Mouse (Mus musculus) hindbrain, embryonic 10.5 days (tissue): ENCODE data around the gene Trip11. TPM values are rescaled to one million over a fixed set of nuclear protein-coding genes. Genes with fewer than 3 reads are reported as not detected.

Experiments used
- DNase-seq: peaks from one replicate; pipeline ENCODE4 v3.0.0-alpha.2; 2017; ENCODE audit warnings: low spot score
- H3K27ac ChIP-seq: fragments of 300-500 bp; sonication (generic); 2 replicates; pipeline ENCODE4 v1.5.1; 2016; ENCODE audit warnings: mild to moderate bottlenecking, moderate library complexity
- H3K27me3 ChIP-seq: fragments of 300-500 bp; sonication (generic); 2 replicates; pipeline ENCODE4 v1.6.1; 2016; ENCODE audit warnings: mild to moderate bottlenecking; ENCODE audit not compliant: poor library complexity, insufficient read depth, severe bottlenecking
- H3K36me3 ChIP-seq: fragments of 300-500 bp; sonication (generic); 2 replicates; pipeline ENCODE4 v1.6.1; 2016; ENCODE audit warnings: mild to moderate bottlenecking, moderate library complexity
- H3K4me1 ChIP-seq: fragments of 300-500 bp; sonication (generic); replicated peaks from 2 replicates; pipeline ENCODE4 v1.6.1; 2016; ENCODE audit warnings: mild to moderate bottlenecking
- H3K4me3 ChIP-seq: fragments of 300-500 bp; sonication (generic); 2 replicates; pipeline ENCODE4 v1.5.1; 2016; ENCODE audit warnings: mild to moderate bottlenecking, moderate library complexity
- H3K9me3 ChIP-seq: fragments of 300-500 bp; sonication (generic); 2 replicates; pipeline ENCODE4 v1.6.1; 2016; ENCODE audit warnings: mild to moderate bottlenecking, moderate library complexity
- WGBS: fragments of 180-500 bp; shearing (Covaris S2); methylation state at CpG from one replicate; pipeline ENCODE4 v1.1.7; 2016; 5-methylcytosine and 5-hydroxymethylcytosine counted together
- polyA plus RNA-seq: library from polyadenylated mRNA; unstranded; fragments of >200 nt; fragmentation: Nextera tagmentation; extraction: Ambion mirVana; gene quantifications from 2 replicates; pipeline ENCODE4 v1.2.1, GENCODE M21; 2016

Trip11 gene
- polyA plus RNA-seq, 1 experiment from 2014 or later: 16.4 TPM

- H3K9me3 ChIP-seq: no peaks in the 10 kb centered on the region
- H3K27ac ChIP-seq: no peak overlapping the region
- no peaks in the 10 kb centered on the region; the same call in 1 of the 2 replicates for H3K4me1 ChIP-seq
- H3K4me3 ChIP-seq: no peak overlapping the region
- H3K27me3 ChIP-seq: no peaks in the 10 kb centered on the region
- no peak for DNase-seq
- peaks cover 44% of the 10 kb centered on the region for H3K36me3 ChIP-seq
- WGBS: 91% methylated on average over 8 of the region's 8 CpGs
Measured at GRCm38 (mm10) chr12:101833776-101834175, 79.3 kb downstream of the Trip11 start.

- Histone ChIP-seq H3K4me1 (no peaks in the 10 kb centered on the region; the same call in 1 of the 2 replicates), H3K36me3 (peaks cover 37% of the 10 kb centered on the region), H3K27ac (no peak overlapping the region), H3K9me3 (no peaks in the 10 kb centered on the region), H3K27me3 (no peaks in the 10 kb centered on the region), H3K4me3 (no peak overlapping the region)
- 95% methylated on average over 6 of the region's 6 CpGs for WGBS
- no peak for DNase-seq
Measured at GRCm38 (mm10) chr12:101833115-101833506, 80.0 kb downstream of the Trip11 start.

- Histone ChIP-seq H3K4me3 (no peak overlapping the region), H3K9me3 (no peaks in the 10 kb centered on the region), H3K27ac (no peak overlapping the region), H3K36me3 (peaks cover 31% of the 10 kb centered on the region), H3K27me3 (no peaks in the 10 kb centered on the region), H3K4me1 (no peaks in the 10 kb centered on the region; the same call in 1 of the 2 replicates)
- DNase-seq: no peak
- 88% methylated on average over 7 of the region's 7 CpGs for WGBS
Measured at GRCm38 (mm10) chr12:101832179-101833114, 80.6 kb downstream of the Trip11 start.

- 74% methylated on average over 4 of the region's 4 CpGs for WGBS
- H3K9me3 ChIP-seq: no peaks in the 10 kb centered on the region
Measured at GRCm38 (mm10) chr12:101831221-101831620, 81.8 kb downstream of the Trip11 start.

GRCm38 (mm10) chr12:101823161-101823560, 89.9 kb downstream of the Trip11 start:
- WGBS: 88% methylated on average over 4 of the region's 4 CpGs
- no peak for DNase-seq
- peaks cover 15% of the 10 kb centered on the region for H3K4me1 ChIP-seq
- no peak overlapping the region for H3K4me3 ChIP-seq
- peaks cover 25% of the 10 kb centered on the region for H3K27me3 ChIP-seq
- H3K9me3 ChIP-seq: no peaks in the 10 kb centered on the region
- H3K36me3 ChIP-seq: no peaks in the 10 kb centered on the region
- no peak overlapping the region for H3K27ac ChIP-seq

More at GRCm38 (mm10) chr12:101831221-101831620, 81.8 kb downstream of the Trip11 start:
- no peaks in the 10 kb centered on the region for H3K27me3 ChIP-seq
- no peaks in the 10 kb centered on the region; the same call in 1 of the 2 replicates for H3K4me1 ChIP-seq
- peaks cover 19% of the 10 kb centered on the region for H3K36me3 ChIP-seq
- H3K4me3 ChIP-seq: no peak overlapping the region
- DNase-seq: no peak
- peak overlapping the region; percentile 16; the same call in 1 of the 2 replicates for H3K27ac ChIP-seq

GRCm38 (mm10) chr12:101821596-101821995, 91.5 kb downstream of the Trip11 start:
- Histone ChIP-seq H3K4me1 (peaks cover 15% of the 10 kb centered on the region), H3K9me3 (no peaks in the 10 kb centered on the region), H3K4me3 (no peak overlapping the region), H3K27me3 (peaks cover 39% of the 10 kb centered on the region), H3K36me3 (no peaks in the 10 kb centered on the region), H3K27ac (no peak overlapping the region)
- no peak for DNase-seq
- WGBS: 38% methylated on average over 3 of the region's 3 CpGs

GRCm38 (mm10) chr12:101819570-101819969, 93.5 kb downstream of the Trip11 start:
- no peaks in the 10 kb centered on the region for H3K36me3 ChIP-seq
- H3K4me3 ChIP-seq: peak overlapping the region; percentile 63
- DNase-seq: no peak
- peaks cover 15% of the 10 kb centered on the region for H3K4me1 ChIP-seq
- H3K27ac ChIP-seq: no peak overlapping the region; the same call in 1 of the 2 replicates
- WGBS: 45% methylated on average over 9 of the region's 9 CpGs
- no peaks in the 10 kb centered on the region for H3K9me3 ChIP-seq
- H3K27me3 ChIP-seq: peaks cover 41% of the 10 kb centered on the region

- peak; percentile 60 for DNase-seq
- Histone ChIP-seq H3K27ac (peak within 1 kb of the TSS; percentile 78), H3K4me1 (peaks cover 15% of the 10 kb centered on the region), H3K27me3 (peaks cover 41% of the 10 kb centered on the region), H3K36me3 (no peaks in the 10 kb centered on the region), H3K9me3 (no peaks in the 10 kb centered on the region), H3K4me3 (peak within 1 kb of the TSS; percentile 63)
- 1% methylated on average over 46 of the region's 46 CpGs for WGBS
Measured at GRCm38 (mm10) chr12:101818608-101819370, 94.3 kb downstream of the Trip11 start, which contains the start of gene Fbln5. Gene Fbln5 (minus strand): TSS chr12:101819055.

- Histone ChIP-seq H3K4me3 (peak overlapping the region; percentile 63), H3K27me3 (peaks cover 41% of the 10 kb centered on the region), H3K36me3 (no peaks in the 10 kb centered on the region), H3K27ac (no peak overlapping the region), H3K9me3 (no peaks in the 10 kb centered on the region), H3K4me1 (peaks cover 15% of the 10 kb centered on the region)
- DNase-seq: no peak
- 35% methylated on average over 11 of the region's 11 CpGs for WGBS
Measured at GRCm38 (mm10) chr12:101818246-101818607, 94.8 kb downstream of the Trip11 start.

GRCm38 (mm10) chr12:101816810-101817209, 96.3 kb downstream of the Trip11 start:
- H3K27me3 ChIP-seq: peaks cover 41% of the 10 kb centered on the region
- peak; percentile 23 for DNase-seq
- WGBS: 42% methylated on average over 5 of the region's 5 CpGs
- H3K9me3 ChIP-seq: no peaks in the 10 kb centered on the region
- H3K4me3 ChIP-seq: no peak overlapping the region
- no peaks in the 10 kb centered on the region for H3K36me3 ChIP-seq
- no peak overlapping the region for H3K27ac ChIP-seq
- peaks cover 15% of the 10 kb centered on the region for H3K4me1 ChIP-seq

GRCm38 (mm10) chr12:101815796-101816195, 97.3 kb downstream of the Trip11 start:
- peaks cover 36% of the 10 kb centered on the region for H3K27me3 ChIP-seq
- no peaks in the 10 kb centered on the region for H3K9me3 ChIP-seq
- 80% methylated on average over 6 of the region's 6 CpGs for WGBS
- peaks cover 15% of the 10 kb centered on the region for H3K4me1 ChIP-seq
- H3K4me3 ChIP-seq: no peak overlapping the region
- H3K36me3 ChIP-seq: no peaks in the 10 kb centered on the region
- no peak for DNase-seq
- H3K27ac ChIP-seq: no peak overlapping the region

- Histone ChIP-seq H3K27ac (no peak overlapping the region), H3K27me3 (peaks cover 22% of the 10 kb centered on the region), H3K4me1 (peaks cover 10% of the 10 kb centered on the region), H3K36me3 (no peaks in the 10 kb centered on the region), H3K9me3 (no peaks in the 10 kb centered on the region), H3K4me3 (no peak overlapping the region)
- no peak for DNase-seq
- WGBS: 80% methylated on average over 2 of the region's 2 CpGs
Measured at GRCm38 (mm10) chr12:101814423-101814822, 98.6 kb downstream of the Trip11 start.

GRCm38 (mm10) chr12:101811181-101811580, 101.9 kb downstream of the Trip11 start:
- no peak for DNase-seq
- H3K9me3 ChIP-seq: no peaks in the 10 kb centered on the region
- no peaks in the 10 kb centered on the region for H3K36me3 ChIP-seq
- WGBS: 67% methylated on average over 6 of the region's 6 CpGs
- no peak overlapping the region for H3K27ac ChIP-seq
- no peaks in the 10 kb centered on the region for H3K27me3 ChIP-seq
- no peaks in the 10 kb centered on the region for H3K4me1 ChIP-seq
- no peak overlapping the region for H3K4me3 ChIP-seq
